Mouse (Mus musculus) heart, adult 2 months (tissue): Measurements from ENCODE around the gene A430078G23Rik.

ENCODE experiments used
- CTCF ChIP-seq: fragments of 200-600 bp; IDR thresholded peaks from 2 replicates; pipeline ENCODE4 v1.8.1; 2022; ENCODE audit warnings: antibody characterized with exemption, mild to moderate bottlenecking, moderate library complexity
- EP300 ChIP-seq: fragments of 200-500 bp; IDR thresholded peaks from 2 replicates; pipeline ENCODE4 v1.6.1; 2011; ENCODE audit warnings: low read depth, low read length, control low read depth; ENCODE audit not compliant: insufficient read depth
- POLR2A ChIP-seq: fragments of 200-500 bp; IDR thresholded peaks from 2 replicates; pipeline ENCODE4 v1.6.1; 2011; ENCODE audit warnings: mild to moderate bottlenecking, low read depth, low read length, control low read depth; ENCODE audit not compliant: insufficient read depth

GRCm38 (mm10) chr8:3350747-3351146 lies 2.5 kb upstream of the A430078G23Rik start:
- TF ChIP-seq CTCF (no peak), POLR2A (no peak), EP300 (no peak)
